Mouse (Mus musculus): ENCODE data around the gene Gck. TPM values are rescaled to one million over a fixed set of nuclear protein-coding genes. Genes with fewer than 3 reads are reported as not detected.

The Gck gene
- polyA plus RNA-seq (2011; ENCODE audit: insufficient read depth, insufficient read length, low read depth, missing spikeins), result not detected in 2 replicates

- H3K9me3 ChIP-seq (replicated peaks; ENCODE audit: control insufficient read depth, insufficient read depth, low read length, poor library complexity, severe bottlenecking), result no peaks in the 10 kb centered on the region
- no peak for TF ChIP-seq CTCF (IDR thresholded peaks at IDR 0.05; ENCODE audit: low read depth, low read length)
- no peak for TF ChIP-seq EP300 (IDR thresholded peaks at IDR 0.05; ENCODE audit: insufficient read depth, low read depth, low read length)
- no peak for TF ChIP-seq POLR2A (IDR thresholded peaks at IDR 0.05; ENCODE audit: insufficient read depth, low read length)
- peak within 1 kb of the TSS; percentile 21; the same call in 1 of the 2 replicates for H3K4me3 ChIP-seq (ENCODE audit: low read depth, low read length)
- H3K27me3 ChIP-seq (ENCODE audit: control insufficient read depth, insufficient read depth, low read length, poor library complexity, severe bottlenecking), result no peaks in the 10 kb centered on the region
- H3K4me1 ChIP-seq (ENCODE audit: control insufficient read depth, insufficient read depth, low read length), result peaks cover 8% of the 10 kb centered on the region
- no peaks in the 10 kb centered on the region for H3K36me3 ChIP-seq (ENCODE audit: control insufficient read depth, insufficient read depth, low read length, poor library complexity, severe bottlenecking)
- peak within 1 kb of the TSS; percentile 18; the same call in 1 of the 2 replicates for H3K9ac ChIP-seq (ENCODE audit: low read depth, poor library complexity, severe bottlenecking)
- no peak within 1 kb of the TSS for H3K27ac ChIP-seq (ENCODE audit: insufficient read depth, low read length)
Observed at GRCm38 (mm10) chr11:5949586-5950352, at the start of gene Gck. TSS of gene Gck (minus strand) at chr11:5950081.

DNA sequence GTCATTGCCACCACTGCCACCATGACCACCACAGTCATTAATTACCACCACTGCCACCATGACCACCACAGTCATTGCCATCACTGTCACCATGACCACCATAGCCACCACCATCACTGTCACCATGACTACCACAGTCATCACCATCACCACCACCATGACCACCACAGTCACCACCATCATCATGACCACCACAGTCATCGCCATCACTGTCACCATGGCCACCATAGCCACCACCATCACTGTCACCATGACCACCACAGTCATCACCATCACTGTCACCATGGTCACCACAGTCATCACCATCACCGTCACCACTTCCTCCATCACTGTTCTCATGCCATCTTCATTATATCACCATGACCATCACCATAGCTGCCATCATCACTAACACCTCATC is 48.6 kb upstream of the Gck start:
- no peaks in the 10 kb centered on the region for H3K27me3 ChIP-seq (ENCODE audit: control insufficient read depth, insufficient read depth, low read length, poor library complexity, severe bottlenecking)
- no peaks in the 10 kb centered on the region for H3K9me3 ChIP-seq (replicated peaks; ENCODE audit: control insufficient read depth, insufficient read depth, low read length, poor library complexity, severe bottlenecking)
- no peak overlapping the region for H3K4me3 ChIP-seq (ENCODE audit: low read depth, low read length)
- peaks cover 6% of the 10 kb centered on the region for H3K4me1 ChIP-seq (ENCODE audit: control insufficient read depth, insufficient read depth, low read length)
- TF ChIP-seq POLR2A (IDR thresholded peaks at IDR 0.05; ENCODE audit: insufficient read depth, low read length) (no peak), EP300 (IDR thresholded peaks at IDR 0.05; ENCODE audit: insufficient read depth, low read depth, low read length) (no peak), CTCF (IDR thresholded peaks at IDR 0.05; ENCODE audit: low read depth, low read length) (no peak)
- no peak overlapping the region for H3K9ac ChIP-seq (ENCODE audit: low read depth, poor library complexity, severe bottlenecking)
- H3K27ac ChIP-seq (ENCODE audit: insufficient read depth, low read length), result no peak overlapping the region
- no peaks in the 10 kb centered on the region for H3K36me3 ChIP-seq (ENCODE audit: control insufficient read depth, insufficient read depth, low read length, poor library complexity, severe bottlenecking)

DNA sequence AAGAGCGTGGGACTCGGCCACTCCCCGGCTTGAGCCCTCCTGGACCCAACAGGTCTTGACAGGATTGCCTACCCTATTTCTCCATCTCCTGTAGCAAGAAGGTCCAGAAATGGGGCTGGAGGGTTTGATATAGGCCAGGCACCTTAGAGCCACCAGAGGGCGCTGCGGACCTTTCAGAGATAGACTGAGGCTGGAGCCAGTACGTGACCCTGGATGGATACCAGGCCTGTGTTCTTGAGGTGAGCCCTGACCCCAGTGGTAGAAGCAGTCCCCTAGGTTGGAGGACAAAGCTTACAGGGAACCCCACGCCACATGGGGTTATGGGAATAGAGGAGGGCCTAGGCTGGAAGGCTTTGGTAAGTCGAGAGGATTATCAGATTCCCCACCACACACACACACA is 46.1 kb upstream of the Gck start:
- Histone ChIP-seq H3K27ac (ENCODE audit: insufficient read depth, low read length) (no peak overlapping the region), H3K9me3 (replicated peaks; ENCODE audit: control insufficient read depth, insufficient read depth, low read length, poor library complexity, severe bottlenecking) (no peaks in the 10 kb centered on the region), H3K36me3 (ENCODE audit: control insufficient read depth, insufficient read depth, low read length, poor library complexity, severe bottlenecking) (no peaks in the 10 kb centered on the region), H3K27me3 (ENCODE audit: control insufficient read depth, insufficient read depth, low read length, poor library complexity, severe bottlenecking) (no peaks in the 10 kb centered on the region), H3K9ac (ENCODE audit: low read depth, poor library complexity, severe bottlenecking) (no peak overlapping the region), H3K4me1 (ENCODE audit: control insufficient read depth, insufficient read depth, low read length) (peaks cover 6% of the 10 kb centered on the region), H3K4me3 (ENCODE audit: low read depth, low read length) (no peak overlapping the region)
- TF ChIP-seq CTCF (IDR thresholded peaks at IDR 0.05; ENCODE audit: low read depth, low read length) (peak; percentile 93), POLR2A (IDR thresholded peaks at IDR 0.05; ENCODE audit: insufficient read depth, low read length) (no peak)

- H3K27ac ChIP-seq (ENCODE audit: insufficient read depth, low read length), result no peak overlapping the region
- TF ChIP-seq POLR2A (IDR thresholded peaks at IDR 0.05; ENCODE audit: insufficient read depth, low read length), result no peak
- TF ChIP-seq EP300 (IDR thresholded peaks at IDR 0.05; ENCODE audit: insufficient read depth, low read depth, low read length), result no peak
- no peak for TF ChIP-seq CTCF (IDR thresholded peaks at IDR 0.05; ENCODE audit: low read depth, low read length)
- H3K9ac ChIP-seq (ENCODE audit: low read depth, poor library complexity, severe bottlenecking), result no peak overlapping the region
Observed at GRCm38 (mm10) chr11:5994880-5995279, 45.0 kb upstream of the Gck start.

DNA sequence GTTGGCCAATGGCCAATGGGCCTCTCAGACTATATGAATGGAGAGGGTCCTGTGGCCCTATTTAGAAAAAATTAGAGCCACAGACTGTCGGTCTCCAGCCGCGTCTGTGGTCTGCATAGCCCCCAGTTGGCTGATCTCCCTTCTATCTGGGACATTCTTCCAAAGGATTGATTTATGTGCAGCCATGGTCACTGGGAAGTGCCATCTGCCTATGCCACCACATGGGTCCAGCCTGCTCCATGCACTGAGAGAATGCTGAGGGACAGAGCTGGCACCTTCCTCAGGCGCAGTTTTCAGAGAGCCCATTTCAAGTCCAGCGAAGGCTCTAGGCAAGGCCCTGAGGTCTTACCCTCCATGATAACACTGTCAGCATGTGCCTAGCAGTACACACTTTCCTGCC is 44.3 kb upstream of the Gck start:
- no peak overlapping the region for H3K4me3 ChIP-seq (ENCODE audit: low read depth, low read length)
- no peak overlapping the region for H3K27ac ChIP-seq (ENCODE audit: insufficient read depth, low read length)
- TF ChIP-seq CTCF (IDR thresholded peaks at IDR 0.05; ENCODE audit: low read depth, low read length), result no peak
- TF ChIP-seq POLR2A (IDR thresholded peaks at IDR 0.05; ENCODE audit: insufficient read depth, low read length), result no peak
- no peak for TF ChIP-seq EP300 (IDR thresholded peaks at IDR 0.05; ENCODE audit: insufficient read depth, low read depth, low read length)
- H3K27me3 ChIP-seq (ENCODE audit: control insufficient read depth, insufficient read depth, low read length, poor library complexity, severe bottlenecking), result no peaks in the 10 kb centered on the region
- H3K36me3 ChIP-seq (ENCODE audit: control insufficient read depth, insufficient read depth, low read length, poor library complexity, severe bottlenecking), result no peaks in the 10 kb centered on the region
- no peaks in the 10 kb centered on the region for H3K9me3 ChIP-seq (replicated peaks; ENCODE audit: control insufficient read depth, insufficient read depth, low read length, poor library complexity, severe bottlenecking)
- H3K9ac ChIP-seq (ENCODE audit: low read depth, poor library complexity, severe bottlenecking), result no peak overlapping the region
- no peaks in the 10 kb centered on the region for H3K4me1 ChIP-seq (ENCODE audit: control insufficient read depth, insufficient read depth, low read length)

More at GRCm38 (mm10) chr11:5994880-5995279, 45.0 kb upstream of the Gck start:
- Histone ChIP-seq H3K9me3 (replicated peaks; ENCODE audit: control insufficient read depth, insufficient read depth, low read length, poor library complexity, severe bottlenecking) (no peaks in the 10 kb centered on the region), H3K4me3 (ENCODE audit: low read depth, low read length) (no peak overlapping the region), H3K27me3 (ENCODE audit: control insufficient read depth, insufficient read depth, low read length, poor library complexity, severe bottlenecking) (no peaks in the 10 kb centered on the region), H3K4me1 (ENCODE audit: control insufficient read depth, insufficient read depth, low read length) (peaks cover 1% of the 10 kb centered on the region), H3K36me3 (ENCODE audit: control insufficient read depth, insufficient read depth, low read length, poor library complexity, severe bottlenecking) (no peaks in the 10 kb centered on the region)

DNA sequence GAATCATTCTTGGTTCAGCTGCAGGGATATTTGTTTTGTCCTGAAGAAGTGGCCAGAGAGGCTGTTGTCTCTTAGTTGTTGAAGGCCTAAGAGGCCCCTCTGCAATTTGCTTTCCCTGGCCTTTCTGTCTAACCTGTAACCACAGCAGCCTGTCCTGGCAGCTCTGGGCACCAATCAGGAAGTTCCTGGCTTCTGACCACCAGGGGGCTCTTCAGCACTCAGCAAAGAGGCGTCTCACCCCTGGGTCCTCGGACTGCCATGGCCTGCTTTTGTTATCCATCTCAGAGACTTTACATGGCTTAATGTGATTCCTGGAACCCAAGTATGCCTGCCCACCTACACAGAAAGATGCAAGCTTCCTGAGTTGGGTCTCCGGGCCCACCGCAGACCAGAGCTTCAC is 41.0 kb upstream of the Gck start:
- TF ChIP-seq CTCF (IDR thresholded peaks at IDR 0.05; ENCODE audit: low read depth, low read length) (peak; percentile 77), EP300 (IDR thresholded peaks at IDR 0.05; ENCODE audit: insufficient read depth, low read depth, low read length) (no peak), POLR2A (IDR thresholded peaks at IDR 0.05; ENCODE audit: insufficient read depth, low read length) (no peak)
- no peak overlapping the region for H3K4me3 ChIP-seq (ENCODE audit: low read depth, low read length)
- no peak overlapping the region for H3K9ac ChIP-seq (ENCODE audit: low read depth, poor library complexity, severe bottlenecking)
- no peaks in the 10 kb centered on the region for H3K4me1 ChIP-seq (ENCODE audit: control insufficient read depth, insufficient read depth, low read length)
- H3K27ac ChIP-seq (ENCODE audit: insufficient read depth, low read length), result no peak overlapping the region
- no peaks in the 10 kb centered on the region for H3K9me3 ChIP-seq (replicated peaks; ENCODE audit: control insufficient read depth, insufficient read depth, low read length, poor library complexity, severe bottlenecking)
- no peaks in the 10 kb centered on the region for H3K36me3 ChIP-seq (ENCODE audit: control insufficient read depth, insufficient read depth, low read length, poor library complexity, severe bottlenecking)
- no peaks in the 10 kb centered on the region for H3K27me3 ChIP-seq (ENCODE audit: control insufficient read depth, insufficient read depth, low read length, poor library complexity, severe bottlenecking)

Data from ES-Bruce4 (cell line).